Mouse (Mus musculus) kidney, adult 11 months (tissue): Measurements from ENCODE around the gene Crtc3.

Experiments
- DNase-seq: peaks from one replicate; pipeline ENCODE4 v3.0.0; 2022

Gene Crtc3

GRCm38 (mm10) chr7:80548513-80549260, 140.0 kb downstream of the Crtc3 start:
- DNase-seq, result no peak

DNA sequence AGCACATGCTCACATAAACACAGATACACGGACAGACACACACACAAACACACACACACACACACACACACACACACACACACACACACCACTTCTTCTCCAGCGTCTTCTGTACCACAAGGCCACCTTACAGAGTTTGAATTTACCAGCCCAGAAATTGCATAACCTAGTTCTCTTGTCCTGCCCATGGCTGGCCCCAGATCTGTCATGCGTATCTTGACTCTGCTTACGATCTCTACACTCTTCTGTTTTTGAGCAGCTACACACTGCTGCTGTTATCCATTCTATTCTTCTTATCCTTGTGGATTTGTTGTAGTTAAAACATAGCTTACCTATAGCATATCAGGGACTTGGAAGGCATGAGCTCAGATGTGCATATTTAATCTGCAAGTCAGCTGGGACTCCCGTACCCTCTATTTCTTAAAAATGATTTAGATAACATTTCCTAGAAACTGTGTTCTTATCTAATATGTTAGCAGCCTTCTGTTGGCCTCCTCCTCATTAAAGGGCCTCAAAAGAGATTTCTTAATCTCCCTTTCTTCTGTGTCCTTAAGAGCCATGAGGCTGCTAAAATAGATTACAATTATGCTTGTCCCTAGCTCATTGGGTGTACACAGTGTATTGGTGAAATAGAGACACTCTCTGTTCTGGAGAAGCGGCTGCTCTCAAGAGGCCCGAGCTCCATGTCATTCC, 146.4 kb downstream of the Crtc3 start:
- DNase-seq, result no peak

DNA sequence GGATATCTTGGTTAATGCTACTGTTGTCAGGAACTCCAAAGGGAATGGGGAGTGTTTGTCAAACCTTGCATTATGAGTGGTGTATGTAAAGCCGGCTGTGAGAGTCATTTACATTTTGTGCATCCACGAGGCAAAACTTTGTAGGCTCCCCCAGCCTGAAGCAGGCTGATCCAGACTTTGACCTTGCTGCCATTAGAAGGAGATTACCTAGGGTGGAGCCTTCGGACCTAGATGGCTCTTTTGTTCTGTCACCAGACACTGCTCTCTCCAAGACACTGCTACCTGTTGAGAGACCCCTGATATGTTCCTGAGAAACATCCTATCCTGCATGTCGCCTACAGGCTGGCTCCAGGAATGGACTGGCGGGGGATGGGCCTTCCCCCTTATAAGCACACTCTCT, 149.1 kb downstream of the Crtc3 start:
- DNase-seq, result no peak
